Mouse (Mus musculus): ENCODE results near the gene Reck.

The Reck gene

GRCm38 (mm10) chr4:43971541-43972136, 96.3 kb downstream of the Reck start:
- no peak for DNase-seq

- peak; percentile 58 for DNase-seq
Measured at GRCm38 (mm10) chr4:43972137-43972591, 96.8 kb downstream of the Reck start.

GRCm38 (mm10) chr4:43973526-43973981, 98.2 kb downstream of the Reck start:
- DNase-seq: peak; percentile 26

- no peak for DNase-seq
Measured at GRCm38 (mm10) chr4:43974914-43975616, 99.7 kb downstream of the Reck start.

- no peak for DNase-seq
Measured at GRCm38 (mm10) chr4:43976223-43976740, 101.0 kb downstream of the Reck start.

- DNase-seq: no peak
Measured at GRCm38 (mm10) chr4:43978521-43979443, 103.5 kb downstream of the Reck start.

GRCm38 (mm10) chr4:43979746-43980145, 104.4 kb downstream of the Reck start:
- DNase-seq: no peak

- DNase-seq: no peak
Measured at GRCm38 (mm10) chr4:43980236-43980635, 104.9 kb downstream of the Reck start.

- DNase-seq: no peak
Measured at GRCm38 (mm10) chr4:43980846-43981245, 105.5 kb downstream of the Reck start.

GRCm38 (mm10) chr4:43981251-43981650, 105.9 kb downstream of the Reck start:
- DNase-seq: no peak

- DNase-seq: peak; percentile 92
Measured at GRCm38 (mm10) chr4:43982053-43982732, 106.9 kb downstream of the Reck start.

GRCm38 (mm10) chr4:43983181-43983580, 107.9 kb downstream of the Reck start, which contains the start of gene Ccin:
Gene Ccin, plus strand, starts transcription at chr4:43983483.
- no peak for DNase-seq

GRCm38 (mm10) chr4:43983756-43984155, 108.4 kb downstream of the Reck start:
- DNase-seq: no peak

- no peak for DNase-seq
Measured at GRCm38 (mm10) chr4:43984326-43984725, 109.0 kb downstream of the Reck start.

- no peak for DNase-seq
Measured at GRCm38 (mm10) chr4:43988976-43989375, 113.6 kb downstream of the Reck start.

GRCm38 (mm10) chr4:43993072-43993471, 117.7 kb downstream of the Reck start:
- DNase-seq: no peak

- no peak for DNase-seq
Measured at GRCm38 (mm10) chr4:43994342-43994741, 119.0 kb downstream of the Reck start.

Data from kidney, adult 9 months (tissue).